Mouse (Mus musculus) Muller cell, postnatal 12 days (primary cell): ENCODE measurements around the gene Ss18l1.
A peak's percentile ranks its signal among the peaks of the same experiment; 100 is the strongest.

Source experiments
- DNase-seq: peaks from one replicate; pipeline ENCODE4 v3.0.0-alpha.2; 2015; ENCODE audit errors: inconsistent ontology term

Ss18l1 gene

DNA sequence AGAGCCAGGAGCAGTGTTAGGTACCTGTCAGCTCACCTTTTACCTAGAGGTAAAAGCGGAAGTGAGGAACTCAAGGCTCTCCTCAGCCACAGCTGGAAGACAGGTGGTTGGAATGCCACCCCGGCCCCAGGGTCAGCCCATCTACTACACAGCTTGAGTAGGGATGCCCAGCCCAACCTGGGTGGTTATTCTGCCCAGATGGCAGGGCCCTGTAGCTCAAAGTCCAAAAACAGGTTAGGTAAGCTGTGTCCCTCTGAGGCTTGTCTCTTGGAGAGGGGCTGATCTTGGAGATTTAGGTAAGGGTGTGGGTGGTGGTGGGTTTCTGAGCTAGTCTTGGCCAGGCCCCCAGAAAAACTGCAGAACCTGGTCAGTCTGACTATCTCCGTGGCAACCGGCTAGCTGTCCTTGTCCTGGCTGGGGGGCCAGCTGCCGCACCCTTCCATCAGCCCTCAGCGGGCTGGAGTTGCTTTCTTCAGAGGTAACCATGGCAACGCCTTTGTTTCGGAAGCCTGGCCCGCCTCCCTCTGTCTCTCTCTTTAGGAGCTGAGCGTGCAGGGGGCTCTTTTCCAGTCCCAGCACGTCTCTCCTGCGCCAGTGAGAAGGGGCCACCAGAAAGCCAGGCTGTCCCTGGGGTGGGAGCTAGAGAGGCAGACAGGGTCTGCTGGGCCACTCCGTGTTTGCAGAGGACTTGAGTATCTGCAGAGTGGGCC lies 75.3 kb downstream of the Ss18l1 start:
- DNase-seq: peak; percentile 34

DNA sequence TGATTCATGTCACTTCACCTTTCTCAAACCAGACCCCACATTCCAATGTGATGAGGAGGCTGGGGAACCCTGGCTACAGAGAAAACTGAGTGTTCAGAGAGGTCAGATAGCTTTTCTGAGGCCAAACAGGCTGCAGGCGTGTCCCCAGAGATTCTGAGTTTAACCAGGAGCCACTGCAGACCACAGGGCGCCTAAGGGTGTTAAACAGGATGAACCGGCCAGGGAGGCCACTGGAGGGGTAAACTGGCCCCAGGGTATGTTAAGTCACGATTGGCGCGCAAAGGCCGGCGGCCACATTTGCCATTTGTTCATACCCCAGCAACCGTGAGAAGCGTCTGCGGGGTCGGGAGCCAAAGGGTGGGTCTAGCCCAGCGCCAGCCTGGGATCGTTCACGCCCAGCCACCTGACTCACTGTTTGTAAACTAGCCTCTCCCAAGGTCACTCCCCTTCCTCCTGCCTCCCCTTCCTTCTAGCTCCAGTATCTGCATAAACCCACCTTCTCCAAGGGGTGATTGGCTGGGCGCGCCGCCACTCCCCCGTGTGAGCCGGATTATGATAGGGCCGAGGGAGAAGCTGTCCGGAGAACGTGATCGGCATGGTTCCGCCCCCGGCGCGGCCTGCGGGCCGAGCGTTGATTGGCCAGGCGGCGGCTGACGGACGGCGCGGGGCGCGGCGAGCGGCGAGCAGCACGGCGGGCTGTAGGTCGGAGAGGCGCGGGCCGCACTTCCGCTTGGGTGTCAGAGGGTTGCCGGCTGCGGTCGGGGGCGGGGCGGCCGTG lies 76.5 kb downstream of the Ss18l1 start, which contains the start of gene Osbpl2:
Gene Osbpl2, plus strand, starts transcription at position 646 of the 778 bp plus-strand sequence.
- DNase-seq: peak; percentile 100
